Mouse (Mus musculus) forebrain, embryonic 12.5 days (tissue): ENCODE data around the gene Ogfr. TPM values are rescaled to one million over a fixed set of nuclear protein-coding genes. Genes with fewer than 3 reads are reported as not detected.

Source experiments
- ATAC-seq: fragments of 200-750 bp; cut with Nextera tagmentation; 2 replicates; pipeline ENCODE4 v1.8.0; 2017; ENCODE audit warnings: moderate TSS enrichment; ENCODE audit not compliant: low FRiP score
- H3K27ac ChIP-seq: fragments of 300-500 bp; sonication (generic); 2 replicates; pipeline ENCODE4 v1.5.1; 2016; ENCODE audit warnings: mild to moderate bottlenecking
- H3K27me3 ChIP-seq: fragments of 300-500 bp; sonication (generic); 2 replicates; pipeline ENCODE4 v1.6.1; 2016; ENCODE audit warnings: mild to moderate bottlenecking
- H3K36me3 ChIP-seq: fragments of 300-500 bp; sonication (generic); replicated peaks from 2 replicates; pipeline ENCODE4 v1.6.1; 2016; ENCODE audit warnings: mild to moderate bottlenecking
- H3K4me1 ChIP-seq: fragments of 300-500 bp; sonication (generic); 2 replicates; pipeline ENCODE4 v1.6.1; 2016
- H3K4me2 ChIP-seq: fragments of 300-500 bp; sonication (generic); 2 replicates; pipeline ENCODE4 v1.6.1; 2016; ENCODE audit warnings: mild to moderate bottlenecking, moderate library complexity
- H3K4me3 ChIP-seq: fragments of 300-500 bp; sonication (generic); replicated peaks from 2 replicates; pipeline ENCODE4 v1.5.1; 2016; ENCODE audit warnings: mild to moderate bottlenecking
- H3K9ac ChIP-seq: fragments of 300-500 bp; sonication (generic); 2 replicates; pipeline ENCODE4 v1.6.1; 2016; ENCODE audit warnings: mild to moderate bottlenecking
- H3K9me3 ChIP-seq: fragments of 300-500 bp; sonication (generic); 2 replicates; pipeline ENCODE4 v1.6.1; 2016
- WGBS: fragments of 180-500 bp; shearing (Covaris S2); methylation state at CpG from one replicate; pipeline ENCODE4 v1.1.7; 2016; 5-methylcytosine and 5-hydroxymethylcytosine counted together
- polyA plus RNA-seq: library from polyadenylated mRNA; unstranded; fragments of >200 nt; fragmentation: Nextera tagmentation; extraction: Ambion mirVana; gene quantifications from 2 replicates; pipeline ENCODE4 v1.2.1, GENCODE M21; 2016

The Ogfr gene
- polyA plus RNA-seq, 1 experiment from 2014 or later, result 96.7 TPM

DNA sequence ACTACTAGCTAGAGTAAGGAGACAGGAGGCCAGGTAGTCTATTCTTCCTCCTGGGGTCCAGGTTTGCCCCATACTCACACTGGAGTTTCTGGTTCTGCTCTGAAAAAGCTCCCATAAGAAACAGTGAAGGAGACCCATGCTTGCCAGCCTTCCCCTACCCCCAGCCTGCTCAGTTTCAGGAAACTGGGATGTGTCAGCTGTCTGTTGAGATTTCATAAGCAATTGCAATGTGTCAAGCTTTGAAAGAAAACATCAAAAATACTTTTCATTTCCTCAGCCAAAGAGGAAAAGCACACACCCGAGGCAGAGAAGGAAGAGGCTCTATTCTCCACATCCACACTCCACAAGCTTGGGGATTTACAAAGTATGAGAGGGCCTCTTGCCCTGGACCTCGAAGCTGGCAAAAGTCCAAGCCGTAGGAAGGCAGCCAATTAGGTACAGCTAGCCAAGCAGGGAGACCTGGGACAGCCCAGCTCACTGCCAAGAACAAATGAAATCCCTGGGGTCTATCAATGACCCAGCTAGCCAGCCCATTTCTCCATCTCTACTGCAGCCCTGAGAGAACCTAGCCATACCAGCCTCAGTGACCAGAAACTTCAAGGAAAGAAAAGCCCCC, 19.9 kb upstream of the Ogfr start:
- no peaks in the 10 kb centered on the region for H3K9me3 ChIP-seq
- no peak overlapping the region for H3K4me3 ChIP-seq
- peaks cover 18% of the 10 kb centered on the region for H3K27me3 ChIP-seq
- no peak overlapping the region for H3K27ac ChIP-seq
- WGBS, result 42% methylated on average over 3 of the region's 3 CpGs
- no peak overlapping the region for H3K9ac ChIP-seq
- no peak overlapping the region for H3K4me2 ChIP-seq
- H3K4me1 ChIP-seq, result peaks cover 11% of the 10 kb centered on the region
- H3K36me3 ChIP-seq, result no peaks in the 10 kb centered on the region
- ATAC-seq, result peak; percentile 55; the same call in 1 of the 2 replicates

DNA sequence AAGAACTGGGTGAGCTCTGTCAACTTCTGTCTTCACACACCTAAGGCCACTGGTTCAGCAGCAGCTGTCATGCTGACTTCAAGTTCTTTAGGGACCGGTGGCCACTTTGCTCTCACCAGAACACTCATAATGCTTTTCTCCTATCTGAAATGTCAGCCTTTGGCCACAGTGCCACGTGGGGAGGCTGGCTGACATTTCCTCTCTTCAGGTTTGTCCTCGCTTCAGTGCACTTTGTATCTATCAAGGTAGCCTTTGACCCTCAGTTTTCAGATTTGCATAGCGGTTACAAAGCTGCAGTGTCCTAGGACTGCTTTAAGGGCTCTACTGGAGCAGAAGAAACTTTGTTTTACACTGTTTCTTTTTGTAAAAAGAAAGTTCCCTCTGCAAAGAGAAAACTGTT, 12.6 kb upstream of the Ogfr start:
- no peak overlapping the region for H3K4me2 ChIP-seq
- ATAC-seq, result no peak
- no peak overlapping the region for H3K4me3 ChIP-seq
- H3K27ac ChIP-seq, result no peak overlapping the region
- no peak overlapping the region for H3K9ac ChIP-seq
- peaks cover 3% of the 10 kb centered on the region; the same call in 1 of the 2 replicates for H3K4me1 ChIP-seq
- H3K36me3 ChIP-seq, result no peaks in the 10 kb centered on the region
- 44% methylated on average over 4 of the region's 4 CpGs for WGBS
- no peaks in the 10 kb centered on the region for H3K9me3 ChIP-seq
- 0 out of 2 replicates have a peak, but pooled peaks cover 5% of the 10 kb centered on the region for H3K27me3 ChIP-seq

GRCm38 (mm10) chr2:180578686-180579085, 10.4 kb upstream of the Ogfr start:
- H3K4me1 ChIP-seq, result peaks cover 14% of the 10 kb centered on the region
- no peak overlapping the region for H3K9ac ChIP-seq
- no peak overlapping the region for H3K4me2 ChIP-seq
- 0 out of 2 replicates have a peak, but pooled peaks cover 5% of the 10 kb centered on the region for H3K27me3 ChIP-seq
- no peaks in the 10 kb centered on the region for H3K9me3 ChIP-seq
- no peaks in the 10 kb centered on the region for H3K36me3 ChIP-seq
- WGBS, result 7% methylated on average over 3 of the region's 3 CpGs
- no peak overlapping the region for H3K4me3 ChIP-seq
- 0 out of 2 replicates have a peak, but pooled peaks have one; percentile 33 for ATAC-seq
- no peak overlapping the region for H3K27ac ChIP-seq

DNA sequence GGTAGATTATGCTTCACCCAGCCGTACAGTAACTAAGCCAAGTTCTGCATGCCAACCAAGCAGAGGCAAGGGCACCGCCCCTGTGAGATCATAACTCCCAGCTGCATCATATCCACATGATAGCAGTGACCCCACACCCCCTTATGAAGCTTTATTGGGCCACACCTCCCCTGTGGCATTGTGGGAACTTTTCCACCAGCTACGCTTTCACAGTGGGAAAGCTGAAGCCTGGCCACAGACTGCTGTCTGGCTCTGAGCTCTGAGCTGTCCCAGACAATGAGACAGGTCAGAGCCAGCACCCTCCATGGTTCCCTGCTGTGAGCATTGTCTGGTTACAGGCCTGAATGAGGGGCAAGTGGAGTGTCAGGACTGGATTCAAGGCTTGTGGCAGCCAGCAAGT, 8.0 kb upstream of the Ogfr start, which contains the start of gene Mrgbp:
Gene Mrgbp, plus strand, starts transcription at position 303 of the 400 bp plus-strand sequence.
- no peak within 1 kb of the TSS for H3K9ac ChIP-seq
- no peak within 1 kb of the TSS for H3K4me2 ChIP-seq
- 76% methylated on average over 3 of the region's 3 CpGs for WGBS
- ATAC-seq, result no peak
- peaks cover 16% of the 10 kb centered on the region for H3K36me3 ChIP-seq
- 0 out of 2 replicates have a peak, but pooled peaks cover 3% of the 10 kb centered on the region for H3K27me3 ChIP-seq
- H3K27ac ChIP-seq, result no peak within 1 kb of the TSS
- no peak within 1 kb of the TSS; the same call in 1 of the 2 replicates for H3K4me3 ChIP-seq
- no peaks in the 10 kb centered on the region for H3K9me3 ChIP-seq
- peaks cover 33% of the 10 kb centered on the region for H3K4me1 ChIP-seq

GRCm38 (mm10) chr2:180582481-180583153, 6.4 kb upstream of the Ogfr start:
- Histone ChIP-seq H3K9ac (peak overlapping the region; percentile 97), H3K9me3 (no peaks in the 10 kb centered on the region), H3K27ac (peak overlapping the region; percentile 76), H3K4me1 (peaks cover 33% of the 10 kb centered on the region), H3K27me3 (0 out of 2 replicates have a peak, but pooled peaks cover 2% of the 10 kb centered on the region), H3K4me3 (peak overlapping the region; percentile 91), H3K4me2 (peak overlapping the region; percentile 94), H3K36me3 (peaks cover 24% of the 10 kb centered on the region)
- ATAC-seq, result peak; percentile 82
- under 1% methylated on average over 57 of the region's 57 CpGs for WGBS

- Histone ChIP-seq H3K4me2 (peak overlapping the region; percentile 94), H3K4me3 (peak overlapping the region; percentile 91), H3K9ac (peak overlapping the region; percentile 97), H3K4me1 (peaks cover 30% of the 10 kb centered on the region), H3K27me3 (0 out of 2 replicates have a peak, but pooled peaks cover 2% of the 10 kb centered on the region), H3K36me3 (peaks cover 24% of the 10 kb centered on the region), H3K27ac (peak overlapping the region; percentile 76), H3K9me3 (no peaks in the 10 kb centered on the region)
- 23% methylated on average over 7 of the region's 7 CpGs for WGBS
- peak; percentile 25 for ATAC-seq
Observed at GRCm38 (mm10) chr2:180583154-180583507, 5.9 kb upstream of the Ogfr start.

DNA sequence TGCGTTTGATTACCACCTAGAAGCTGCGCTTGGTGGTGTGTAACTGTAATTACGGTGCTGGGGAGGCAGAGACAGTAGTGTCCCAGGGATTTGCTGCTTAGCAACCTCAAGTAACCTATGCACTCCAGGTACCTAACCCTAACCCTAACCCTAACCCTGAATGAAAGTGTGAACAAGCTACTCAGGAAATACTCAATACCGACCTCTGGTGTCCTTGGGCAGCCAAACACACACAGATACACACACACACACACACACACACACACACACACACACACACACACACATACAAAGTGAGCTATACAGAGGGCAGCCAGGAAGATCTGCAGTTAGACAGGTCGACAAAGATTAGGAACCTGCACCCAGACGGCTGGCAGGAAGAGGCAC, 316 bp upstream of the Ogfr start:
- peak; percentile 28 for ATAC-seq
- peaks cover 56% of the 10 kb centered on the region for H3K36me3 ChIP-seq
- 50% methylated on average over 6 of the region's 6 CpGs for WGBS

DNA sequence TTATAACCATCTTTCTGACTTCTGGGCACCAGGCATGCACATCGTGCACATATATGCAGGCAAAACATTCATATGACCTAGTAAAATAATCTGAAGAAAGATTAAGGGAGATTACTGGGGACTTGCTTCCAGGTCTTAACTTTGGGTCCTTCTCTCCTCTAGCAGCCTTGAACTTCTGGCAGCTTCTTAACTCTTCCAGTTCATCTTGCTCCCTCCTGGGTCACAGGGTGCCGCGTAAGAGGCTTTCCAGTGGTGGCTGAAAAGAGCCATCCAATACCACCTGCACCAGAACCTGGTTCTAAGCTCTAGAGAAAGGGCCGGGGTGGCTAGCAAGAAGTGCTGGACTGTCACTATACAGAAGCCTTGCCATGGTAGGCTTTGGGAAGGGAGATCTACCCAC, 8.4 kb downstream of the Ogfr start, which contains the start of gene Col9a3:
Gene Col9a3, plus strand, starts transcription at position 301 of the 400 bp plus-strand sequence.
- H3K36me3 ChIP-seq, result peaks cover 33% of the 10 kb centered on the region
- WGBS, result 46% methylated on average over 4 of the region's 4 CpGs
- H3K4me3 ChIP-seq, result peak within 1 kb of the TSS; percentile 36
- peak within 1 kb of the TSS; percentile 51 for H3K9ac ChIP-seq
- no peak within 1 kb of the TSS; the same call in 1 of the 2 replicates for H3K27ac ChIP-seq
- peak within 1 kb of the TSS; percentile 64 for H3K4me2 ChIP-seq
- no peaks in the 10 kb centered on the region for H3K9me3 ChIP-seq
- H3K4me1 ChIP-seq, result peaks cover 23% of the 10 kb centered on the region
- peaks cover 51% of the 10 kb centered on the region for H3K27me3 ChIP-seq
- ATAC-seq, result no peak

More for the DNA sequence above, 316 bp upstream of the Ogfr start:
- Histone ChIP-seq H3K4me1 (peaks cover 37% of the 10 kb centered on the region), H3K4me2 (peak overlapping the region; percentile 84), H3K27me3 (no peaks in the 10 kb centered on the region), H3K27ac (peak overlapping the region; percentile 89), H3K9ac (peak overlapping the region; percentile 89), H3K9me3 (no peaks in the 10 kb centered on the region), H3K4me3 (peak overlapping the region; percentile 90)

GRCm38 (mm10) chr2:180598157-180598705, 9.2 kb downstream of the Ogfr start:
- Histone ChIP-seq H3K4me2 (peak overlapping the region; percentile 64), H3K9ac (peak overlapping the region; percentile 51), H3K4me3 (peak overlapping the region; percentile 36), H3K27ac (no peak overlapping the region; the same call in 1 of the 2 replicates), H3K36me3 (peaks cover 26% of the 10 kb centered on the region), H3K9me3 (no peaks in the 10 kb centered on the region), H3K4me1 (peaks cover 23% of the 10 kb centered on the region), H3K27me3 (peaks cover 51% of the 10 kb centered on the region)
- peak; percentile 68; the same call in 1 of the 2 replicates for ATAC-seq
- WGBS, result under 1% methylated on average over 41 of the region's 41 CpGs

DNA sequence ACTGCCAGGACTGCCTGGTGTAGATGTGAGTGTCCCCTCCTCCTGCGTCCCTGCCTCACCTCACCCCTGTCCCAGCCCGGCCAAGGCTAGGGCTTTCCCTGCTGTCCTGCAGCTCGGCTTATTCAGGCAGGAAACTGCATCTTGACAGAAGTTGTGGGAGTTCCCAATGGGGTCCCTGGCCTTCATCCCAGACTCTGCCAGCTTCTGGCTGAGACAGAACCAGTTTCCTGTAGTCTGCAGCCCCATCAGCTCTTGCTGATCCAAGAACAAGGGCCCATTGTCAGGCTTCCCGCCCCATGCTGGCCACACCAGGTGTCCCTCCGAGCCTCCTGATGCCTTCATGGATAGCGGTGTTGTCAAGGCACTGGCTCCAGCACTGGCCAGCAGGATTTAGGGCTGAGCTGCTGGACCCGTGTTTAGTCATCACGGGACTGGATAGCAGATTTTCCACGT, 11.6 kb downstream of the Ogfr start:
- Histone ChIP-seq H3K27ac (peak overlapping the region; percentile 53; the same call in 1 of the 2 replicates), H3K27me3 (peaks cover 51% of the 10 kb centered on the region), H3K9me3 (no peaks in the 10 kb centered on the region), H3K4me2 (no peak overlapping the region), H3K36me3 (peaks cover 2% of the 10 kb centered on the region), H3K9ac (no peak overlapping the region), H3K4me1 (peaks cover 27% of the 10 kb centered on the region), H3K4me3 (no peak overlapping the region)
- no peak for ATAC-seq
- WGBS, result 10% methylated on average over 9 of the region's 9 CpGs

DNA sequence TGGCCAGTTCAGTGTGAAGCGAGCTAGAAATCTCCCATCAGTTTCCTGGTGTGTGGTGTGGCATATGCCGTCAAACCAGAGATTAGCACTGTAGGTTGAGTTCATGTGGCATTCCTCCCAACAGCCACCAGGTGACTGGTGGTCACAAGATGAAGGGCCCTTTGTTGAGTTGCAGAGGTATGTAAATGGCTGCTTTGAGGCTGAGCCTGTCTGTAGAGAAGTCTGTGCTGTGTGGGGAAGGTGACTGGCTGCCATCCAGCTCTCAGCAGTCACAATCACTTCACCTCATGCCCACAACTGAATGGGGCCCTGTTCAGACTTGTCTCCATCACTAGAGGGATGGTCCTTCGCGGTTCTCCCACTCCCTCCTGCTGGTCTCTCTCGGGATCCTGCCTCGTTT, 15.7 kb downstream of the Ogfr start:
- Histone ChIP-seq H3K36me3 (no peaks in the 10 kb centered on the region), H3K4me1 (peaks cover 11% of the 10 kb centered on the region), H3K4me3 (no peak overlapping the region), H3K9ac (no peak overlapping the region), H3K9me3 (no peaks in the 10 kb centered on the region), H3K27me3 (peaks cover 12% of the 10 kb centered on the region), H3K27ac (no peak overlapping the region), H3K4me2 (no peak overlapping the region)
- no peak for ATAC-seq
- WGBS, result 67% methylated on average over 6 of the region's 6 CpGs

- no peak overlapping the region for H3K4me2 ChIP-seq
- no peak overlapping the region for H3K9ac ChIP-seq
- ATAC-seq, result no peak
- WGBS, result 79% methylated on average over 4 of the region's 4 CpGs
- H3K27me3 ChIP-seq, result no peaks in the 10 kb centered on the region
- H3K36me3 ChIP-seq, result no peaks in the 10 kb centered on the region
- H3K9me3 ChIP-seq, result no peaks in the 10 kb centered on the region
- H3K27ac ChIP-seq, result no peak overlapping the region
- no peaks in the 10 kb centered on the region for H3K4me1 ChIP-seq
- no peak overlapping the region for H3K4me3 ChIP-seq
Observed at GRCm38 (mm10) chr2:180610283-180610682, 21.2 kb downstream of the Ogfr start.
